Mouse (Mus musculus): ENCODE data around the gene Slc25a44.

DNA sequence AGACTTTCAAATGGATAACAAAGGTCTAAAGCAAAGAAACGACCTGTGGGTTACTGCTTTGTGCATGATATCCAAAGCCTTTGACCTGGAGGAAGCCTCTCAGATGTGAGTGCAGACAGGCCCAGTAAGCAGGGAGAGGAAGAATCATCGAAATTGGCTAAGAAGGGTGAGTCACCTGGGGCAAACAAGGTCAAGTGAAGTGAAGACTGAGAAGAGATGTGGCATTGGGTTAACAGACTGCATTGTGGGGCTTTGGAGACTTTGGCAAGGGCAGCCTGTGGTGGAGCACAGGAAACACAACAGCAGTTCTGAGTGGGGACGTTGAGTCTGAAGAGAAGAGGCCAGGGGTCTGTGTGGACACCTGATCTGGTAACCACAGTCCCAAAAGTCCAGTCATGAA lies 39.5 kb upstream of the Slc25a44 start:
- no peak for TF ChIP-seq CTCF (IDR thresholded peaks at IDR 0.05; ENCODE audit: borderline replicate concordance, extremely low read depth, insufficient read depth, insufficient read length)
- no peak for TF ChIP-seq POLR2A (IDR thresholded peaks at IDR 0.05; ENCODE audit: borderline replicate concordance, extremely low read depth, insufficient read depth, insufficient read length, poor library complexity, severe bottlenecking)

Measured in brain, embryonic 14.5 days (tissue).